Mouse (Mus musculus): ENCODE measurements at regions not wholly inside any gene's neighbourhood (a gene's known extent, or its start where the extent isn't known, plus 50 kb on each side); places are given as distances from the start of the nearest gene placed in this dataset.

- H3K4me1 ChIP-seq (ENCODE audit: control insufficient read depth, insufficient read depth, low read length): no peaks in the 10 kb centered on the region
- no peak overlapping the region for H3K27ac ChIP-seq (ENCODE audit: control insufficient read depth, insufficient read depth, low read depth, low read length, poor library complexity)
- TF ChIP-seq CTCF (IDR thresholded peaks at IDR 0.05; ENCODE audit: control insufficient read depth, insufficient read depth, low read length) (no peak), POLR2A (IDR thresholded peaks at IDR 0.05; ENCODE audit: borderline replicate concordance, control insufficient read depth, low read depth, low read length) (no peak)
- H3K4me3 ChIP-seq (replicated peaks; ENCODE audit: control insufficient read depth, low read depth, low read length): no peak overlapping the region
- 68% methylated on average over 7 of the region's 7 CpGs for WGBS
Measured at GRCm38 (mm10) chr12:70523379-70523778, 70.5 kb downstream of the Tmx1 start.

- Histone ChIP-seq H3K4me3 (replicated peaks; ENCODE audit: control insufficient read depth, low read depth, low read length) (no peak overlapping the region), H3K4me1 (ENCODE audit: control insufficient read depth, insufficient read depth, low read length) (no peaks in the 10 kb centered on the region), H3K27ac (ENCODE audit: control insufficient read depth, insufficient read depth, low read depth, low read length, poor library complexity) (no peak overlapping the region)
- 39% methylated on average over 4 of the region's 4 CpGs for WGBS
- no peak for TF ChIP-seq POLR2A (IDR thresholded peaks at IDR 0.05; ENCODE audit: borderline replicate concordance, control insufficient read depth, low read depth, low read length)
- TF ChIP-seq CTCF (IDR thresholded peaks at IDR 0.05; ENCODE audit: control insufficient read depth, insufficient read depth, low read length): no peak
Measured at GRCm38 (mm10) chr12:70524703-70525102, 71.8 kb downstream of the Tmx1 start.

- no peak for TF ChIP-seq POLR2A (IDR thresholded peaks at IDR 0.05; ENCODE audit: borderline replicate concordance, control insufficient read depth, low read depth, low read length)
- TF ChIP-seq CTCF (IDR thresholded peaks at IDR 0.05; ENCODE audit: control insufficient read depth, insufficient read depth, low read length): no peak
- Histone ChIP-seq H3K4me3 (replicated peaks; ENCODE audit: control insufficient read depth, low read depth, low read length) (no peak overlapping the region), H3K27ac (ENCODE audit: control insufficient read depth, insufficient read depth, low read depth, low read length, poor library complexity) (no peak overlapping the region), H3K4me1 (ENCODE audit: control insufficient read depth, insufficient read depth, low read length) (no peaks in the 10 kb centered on the region)
Measured at GRCm38 (mm10) chr12:70531661-70532060, 78.8 kb downstream of the Tmx1 start.

- Histone ChIP-seq H3K4me3 (replicated peaks; ENCODE audit: control insufficient read depth, low read depth, low read length) (no peak overlapping the region), H3K27ac (ENCODE audit: control insufficient read depth, insufficient read depth, low read depth, low read length, poor library complexity) (no peak overlapping the region), H3K4me1 (ENCODE audit: control insufficient read depth, insufficient read depth, low read length) (no peaks in the 10 kb centered on the region)
- TF ChIP-seq CTCF (IDR thresholded peaks at IDR 0.05; ENCODE audit: control insufficient read depth, insufficient read depth, low read length) (no peak), POLR2A (IDR thresholded peaks at IDR 0.05; ENCODE audit: borderline replicate concordance, control insufficient read depth, low read depth, low read length) (no peak)
- WGBS: 76% methylated on average over 10 of the region's 10 CpGs
Measured at GRCm38 (mm10) chr12:70532225-70532624, 79.3 kb downstream of the Tmx1 start.

- Histone ChIP-seq H3K27ac (ENCODE audit: control insufficient read depth, insufficient read depth, low read depth, low read length, poor library complexity) (no peak overlapping the region), H3K4me1 (ENCODE audit: control insufficient read depth, insufficient read depth, low read length) (no peaks in the 10 kb centered on the region), H3K4me3 (replicated peaks; ENCODE audit: control insufficient read depth, low read depth, low read length) (no peak overlapping the region)
- TF ChIP-seq CTCF (IDR thresholded peaks at IDR 0.05; ENCODE audit: control insufficient read depth, insufficient read depth, low read length): no peak
- TF ChIP-seq POLR2A (IDR thresholded peaks at IDR 0.05; ENCODE audit: borderline replicate concordance, control insufficient read depth, low read depth, low read length): no peak
- WGBS: 88% methylated on average over 10 of the region's 10 CpGs
Measured at GRCm38 (mm10) chr12:70532843-70533242, 79.9 kb downstream of the Tmx1 start.

- 78% methylated on average over 12 of the region's 12 CpGs for WGBS
- Histone ChIP-seq H3K4me3 (replicated peaks; ENCODE audit: control insufficient read depth, low read depth, low read length) (no peak overlapping the region), H3K27ac (ENCODE audit: control insufficient read depth, insufficient read depth, low read depth, low read length, poor library complexity) (no peak overlapping the region), H3K4me1 (ENCODE audit: control insufficient read depth, insufficient read depth, low read length) (no peaks in the 10 kb centered on the region)
- TF ChIP-seq POLR2A (IDR thresholded peaks at IDR 0.05; ENCODE audit: borderline replicate concordance, control insufficient read depth, low read depth, low read length) (no peak), CTCF (IDR thresholded peaks at IDR 0.05; ENCODE audit: control insufficient read depth, insufficient read depth, low read length) (no peak)
Measured at GRCm38 (mm10) chr12:70533375-70533935, 80.6 kb downstream of the Tmx1 start.

GRCm38 (mm10) chr12:70539124-70539523 is 86.2 kb downstream of the Tmx1 start:
- no peak for TF ChIP-seq CTCF (IDR thresholded peaks at IDR 0.05; ENCODE audit: control insufficient read depth, insufficient read depth, low read length)
- no peaks in the 10 kb centered on the region for H3K4me1 ChIP-seq (ENCODE audit: control insufficient read depth, insufficient read depth, low read length)
- H3K4me3 ChIP-seq (replicated peaks; ENCODE audit: control insufficient read depth, low read depth, low read length): no peak overlapping the region
- 73% methylated on average over 4 of the region's 4 CpGs for WGBS
- H3K27ac ChIP-seq (ENCODE audit: control insufficient read depth, insufficient read depth, low read depth, low read length, poor library complexity): no peak overlapping the region

- TF ChIP-seq CTCF (IDR thresholded peaks at IDR 0.05; ENCODE audit: control insufficient read depth, insufficient read depth, low read length) (no peak), POLR2A (IDR thresholded peaks at IDR 0.05; ENCODE audit: borderline replicate concordance, control insufficient read depth, low read depth, low read length) (no peak)
Measured at GRCm38 (mm10) chr12:70539856-70540255, 87.0 kb downstream of the Tmx1 start.

GRCm38 (mm10) chr12:70541432-70541831 is 88.5 kb downstream of the Tmx1 start:
- WGBS: 73% methylated on average over 4 of the region's 4 CpGs
- no peak for TF ChIP-seq CTCF (IDR thresholded peaks at IDR 0.05; ENCODE audit: control insufficient read depth, insufficient read depth, low read length)
- TF ChIP-seq POLR2A (IDR thresholded peaks at IDR 0.05; ENCODE audit: borderline replicate concordance, control insufficient read depth, low read depth, low read length): no peak
- Histone ChIP-seq H3K4me3 (replicated peaks; ENCODE audit: control insufficient read depth, low read depth, low read length) (no peak overlapping the region), H3K27ac (ENCODE audit: control insufficient read depth, insufficient read depth, low read depth, low read length, poor library complexity) (no peak overlapping the region), H3K4me1 (ENCODE audit: control insufficient read depth, insufficient read depth, low read length) (no peaks in the 10 kb centered on the region)

More at GRCm38 (mm10) chr12:70539856-70540255, 87.0 kb downstream of the Tmx1 start:
- no peak overlapping the region for H3K4me3 ChIP-seq (replicated peaks; ENCODE audit: control insufficient read depth, low read depth, low read length)
- WGBS: 87% methylated on average over 14 of the region's 14 CpGs
- no peaks in the 10 kb centered on the region for H3K4me1 ChIP-seq (ENCODE audit: control insufficient read depth, insufficient read depth, low read length)
- no peak overlapping the region for H3K27ac ChIP-seq (ENCODE audit: control insufficient read depth, insufficient read depth, low read depth, low read length, poor library complexity)
